Mouse (Mus musculus): ENCODE results near the gene Cdh18.
"Not testable (repeated sequence)": the region's sequence is repeated elsewhere in the genome, so short reads cannot be mapped to it uniquely, and the experiment has no call there.

Gene Cdh18

DNA sequence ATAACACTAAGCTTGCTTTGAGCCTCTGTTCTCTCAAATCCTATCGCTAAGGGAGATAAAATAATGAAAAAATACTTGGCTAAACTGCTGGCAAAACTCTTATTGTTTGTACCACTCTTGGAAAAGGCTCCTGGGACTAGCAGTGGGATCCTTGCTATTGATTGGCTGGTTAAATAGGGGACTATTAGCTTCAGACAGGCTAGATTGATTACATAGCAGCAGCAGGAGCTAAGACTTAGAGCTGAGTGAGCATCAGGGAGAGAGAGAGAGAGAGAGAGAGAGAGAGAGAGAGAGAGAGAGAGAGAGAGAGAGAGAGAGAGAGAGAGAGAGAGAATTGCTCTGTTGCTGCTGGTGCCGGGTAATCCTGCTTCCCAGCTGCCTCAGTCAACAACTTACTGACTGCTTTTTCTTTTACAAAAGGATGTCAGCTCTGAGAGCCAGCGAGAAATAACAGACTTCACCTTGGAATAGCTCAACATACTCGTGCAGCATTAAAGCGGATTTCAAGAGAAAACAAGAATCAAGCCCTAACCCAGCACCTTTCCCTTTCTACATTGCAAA is at the start of gene Cdh18:
Gene Cdh18 (plus strand): TSS at position 312 of the 561 bp plus-strand sequence.
- DNase-seq (ENCODE audit: low spot score in 2 of 2) = no peak

DNA sequence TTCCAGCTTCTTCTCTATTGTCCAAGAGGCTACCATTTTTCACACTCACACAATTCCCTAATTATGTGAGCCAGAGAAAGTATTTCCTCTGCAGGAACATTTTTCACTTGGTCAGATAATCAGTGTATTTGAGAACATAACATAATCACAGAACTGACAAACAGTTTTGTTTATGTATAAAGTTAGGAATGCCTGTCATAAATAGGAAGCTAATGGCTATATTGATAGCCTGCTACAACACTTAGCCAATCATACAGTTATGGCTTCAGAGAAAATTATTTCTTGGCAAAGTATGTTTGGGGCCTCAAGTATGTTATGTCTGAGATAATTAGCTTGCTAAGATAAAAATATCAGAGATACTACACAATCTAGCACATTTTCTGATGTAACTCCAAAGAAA is 37.6 kb upstream of the Cdh18 start:
- no peak for DNase-seq (ENCODE audit: low spot score in 2 of 2)

DNA sequence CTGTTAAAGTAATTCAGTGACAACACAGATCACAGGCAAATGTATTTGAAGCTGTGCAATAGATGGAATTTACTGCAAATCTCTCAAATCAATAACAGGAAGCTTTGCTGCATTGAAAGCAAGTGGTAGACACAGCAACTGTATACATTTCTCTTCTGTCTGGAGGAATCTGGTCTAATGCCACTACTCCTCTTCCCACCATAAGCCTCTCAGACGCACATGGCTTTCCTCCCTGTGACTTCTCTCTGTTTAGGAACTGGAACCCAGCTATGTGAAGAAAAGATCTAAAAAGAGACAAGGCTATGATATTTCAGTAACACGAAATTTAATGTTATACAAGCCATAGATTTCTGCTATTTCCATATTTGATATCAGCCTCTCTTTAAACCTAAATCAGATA is 13.0 kb upstream of the Cdh18 start:
- no peak for DNase-seq (ENCODE audit: low spot score in 2 of 2)

DNA sequence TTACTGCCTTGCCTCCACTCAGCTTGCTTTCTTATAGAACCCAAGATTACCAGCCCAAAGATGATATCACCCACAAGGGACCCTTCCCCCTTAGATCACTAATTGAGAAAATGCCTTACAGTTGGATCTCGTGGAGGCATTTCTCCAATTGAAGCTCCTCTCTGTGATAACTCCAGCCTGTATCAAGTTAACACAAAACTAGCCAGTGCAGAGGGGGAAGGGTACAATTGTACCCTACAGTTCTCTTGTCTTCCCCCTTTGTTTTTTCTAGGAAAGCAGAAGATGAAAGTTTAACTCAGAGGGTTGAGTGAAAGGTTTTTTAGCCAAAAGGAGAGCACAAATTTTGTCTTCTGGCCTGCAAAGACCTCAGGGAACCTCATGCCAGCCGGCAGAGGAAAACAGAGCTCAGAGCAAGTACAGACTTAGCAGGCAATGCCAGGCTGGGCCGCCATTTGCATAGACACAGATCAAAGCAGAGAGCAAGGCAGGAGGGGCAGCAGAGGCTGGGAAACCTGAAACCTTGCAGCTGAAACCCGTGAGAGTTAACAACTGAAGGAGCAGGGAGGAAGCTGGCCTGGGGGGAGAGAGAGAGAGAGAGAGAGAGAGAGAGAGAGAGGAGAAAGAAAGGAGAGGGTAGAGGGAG is 29.3 kb downstream of the Cdh18 start:
- DNase-seq (ENCODE audit: low spot score in 2 of 2) = no peak

DNA sequence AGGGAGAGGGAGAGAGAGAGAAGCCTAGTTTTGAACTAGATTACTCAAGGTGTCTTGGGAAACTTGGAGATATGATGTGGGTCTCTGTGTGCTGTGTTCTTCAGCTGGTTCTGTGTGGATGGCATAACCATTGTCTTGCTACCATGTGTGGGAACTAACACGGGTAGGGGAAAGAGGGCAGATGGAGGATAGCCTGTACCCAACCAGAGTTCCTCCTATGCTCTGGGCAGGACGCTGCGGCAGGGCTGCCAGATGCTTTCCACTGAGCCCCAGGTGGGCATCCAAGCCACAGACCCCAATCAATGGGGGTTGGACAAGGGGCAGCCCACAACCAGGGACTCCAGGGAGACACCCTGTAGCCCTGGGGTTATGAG is 29.8 kb downstream of the Cdh18 start:
- DNase-seq (ENCODE audit: low spot score in 2 of 2) = no peak

DNA sequence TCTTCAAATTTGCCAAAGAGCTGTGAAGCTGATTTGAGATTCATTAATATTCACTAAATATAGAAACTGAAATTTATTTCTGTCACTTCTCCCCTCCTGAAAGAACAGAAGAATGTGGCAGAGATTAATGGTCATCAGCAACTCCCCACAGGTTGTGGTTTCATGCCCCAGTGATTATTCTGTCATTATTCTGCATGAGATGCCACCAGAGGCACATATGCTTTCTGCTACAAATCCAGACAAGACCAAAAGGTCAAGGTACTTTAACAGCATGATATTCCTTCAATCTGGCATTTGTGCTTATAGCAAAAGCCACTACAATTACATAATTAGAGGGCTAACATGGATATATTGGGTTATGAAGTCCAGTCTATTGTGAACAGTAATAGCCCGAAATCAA is 35.8 kb downstream of the Cdh18 start:
- DNase-seq (ENCODE audit: low spot score in 2 of 2) = no peak

DNA sequence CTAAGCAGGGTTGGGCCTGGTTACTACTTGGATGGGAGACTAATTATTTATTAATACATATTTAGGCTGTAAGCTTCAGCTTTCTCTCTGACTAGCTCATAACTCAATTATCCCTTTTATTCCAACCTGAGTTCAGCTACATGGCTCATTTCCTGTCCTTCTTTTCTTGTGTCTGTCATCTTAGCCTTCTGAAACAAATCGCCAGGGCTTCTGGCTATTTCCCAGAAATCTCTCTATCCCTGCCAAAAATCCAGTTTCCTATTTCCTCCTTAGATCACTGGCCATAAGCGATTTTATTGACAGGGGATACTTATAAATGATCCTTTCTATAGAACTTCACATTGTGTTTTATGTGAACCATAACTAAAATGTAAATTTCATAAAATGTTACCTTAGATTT is 167.6 kb downstream of the Cdh18 start:
- no peak for DNase-seq (ENCODE audit: low spot score in 2 of 2)

DNA sequence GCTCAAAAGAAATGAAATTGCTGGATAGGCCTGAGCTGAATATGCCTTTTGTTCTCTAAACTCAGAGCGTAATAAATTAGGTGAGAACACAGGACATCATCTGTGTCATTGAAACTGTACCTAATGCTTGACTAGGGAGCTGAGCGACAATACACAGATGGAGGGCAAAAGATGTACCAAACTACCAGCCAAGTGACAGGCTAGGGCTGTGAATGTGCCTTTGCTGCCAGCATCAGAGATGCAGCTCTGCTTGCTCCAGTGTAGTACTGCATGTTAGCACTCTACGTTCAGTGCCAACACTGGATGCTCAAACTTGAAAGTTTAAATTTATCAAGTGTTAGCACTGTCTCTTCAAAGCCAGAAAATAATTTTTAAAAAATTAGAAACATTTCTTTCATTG is 168.9 kb downstream of the Cdh18 start:
- no peak for DNase-seq (ENCODE audit: low spot score in 2 of 2)

DNA sequence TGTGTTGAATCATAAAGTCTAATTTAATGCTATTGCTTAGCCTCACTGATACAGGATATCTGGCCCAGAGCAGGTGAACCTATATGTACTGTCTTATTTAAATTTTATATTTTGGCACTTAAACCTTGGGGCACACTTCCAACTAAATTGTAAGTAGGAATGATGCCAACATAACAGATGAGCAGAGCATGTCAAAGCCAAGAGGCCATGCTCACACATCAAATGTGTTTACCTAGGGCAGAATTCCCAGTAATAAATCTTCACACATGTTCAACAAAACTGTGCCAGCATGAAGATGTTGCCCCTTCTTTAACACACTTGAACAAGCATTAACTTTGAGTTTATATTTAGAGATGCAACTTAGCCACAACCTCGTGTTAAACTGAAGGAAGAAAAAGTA is 177.8 kb downstream of the Cdh18 start:
- DNase-seq (ENCODE audit: low spot score in 2 of 2) = no peak

DNA sequence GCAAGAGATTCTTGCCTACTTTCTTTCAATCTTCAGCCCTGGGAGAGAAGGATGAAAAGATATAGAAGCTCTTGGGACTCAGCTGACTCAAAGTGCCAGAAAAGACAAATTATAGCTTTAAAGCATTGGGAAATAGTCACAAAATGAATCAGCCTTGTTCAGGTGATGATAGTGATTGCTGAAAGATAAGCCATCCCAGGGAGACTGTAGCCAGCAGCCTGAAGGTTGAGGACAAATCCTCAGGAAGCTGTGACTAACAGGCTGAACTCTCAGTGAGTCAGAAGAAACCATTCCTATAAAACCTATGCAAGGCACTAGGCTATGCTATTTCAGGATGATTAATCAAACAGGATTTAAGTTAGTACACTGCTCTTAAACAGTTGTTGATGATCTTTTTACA is 184.2 kb downstream of the Cdh18 start:
- no peak for DNase-seq (ENCODE audit: low spot score in 2 of 2)

DNA sequence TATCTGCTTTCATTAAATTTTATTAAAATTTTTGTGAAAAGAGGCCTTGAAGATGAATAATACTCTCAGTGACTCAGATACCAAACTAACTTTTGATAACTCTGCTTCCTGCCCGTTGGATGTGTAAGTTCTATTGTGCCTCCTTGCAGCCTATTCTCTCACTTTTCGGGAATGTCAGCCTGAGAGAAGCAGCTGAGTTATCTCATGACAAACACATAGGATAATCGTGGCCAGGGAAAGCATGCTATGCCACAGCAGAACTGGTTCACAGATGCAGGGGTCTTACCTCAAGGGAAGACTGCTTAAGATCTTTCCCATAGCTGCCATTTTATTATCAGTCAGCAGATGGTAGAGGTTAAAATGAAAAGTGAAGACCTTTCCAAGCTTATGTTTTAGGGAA is 187.3 kb downstream of the Cdh18 start:
- no peak for DNase-seq (ENCODE audit: low spot score in 2 of 2)

DNA sequence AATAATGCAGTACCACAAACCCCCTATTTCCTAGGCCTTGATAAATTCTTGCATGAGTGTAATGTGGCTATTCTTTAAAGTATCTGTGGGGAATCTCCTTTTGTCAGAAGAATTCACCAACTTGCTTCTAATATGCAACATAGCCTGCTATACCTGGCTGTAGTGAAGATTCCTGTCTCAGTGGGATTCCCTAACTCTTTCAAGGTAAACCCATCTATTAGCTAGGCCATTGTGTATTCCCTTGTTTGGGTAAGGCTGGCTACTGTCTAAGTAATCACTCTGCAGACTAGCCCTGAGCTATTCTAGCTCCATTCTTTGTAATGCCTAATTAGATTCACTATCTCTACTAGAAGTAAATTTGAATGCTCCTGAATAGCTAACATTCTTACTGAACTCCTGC is 212.4 kb downstream of the Cdh18 start:
- DNase-seq (ENCODE audit: low spot score in 2 of 2) = not testable (repeated sequence)

DNA sequence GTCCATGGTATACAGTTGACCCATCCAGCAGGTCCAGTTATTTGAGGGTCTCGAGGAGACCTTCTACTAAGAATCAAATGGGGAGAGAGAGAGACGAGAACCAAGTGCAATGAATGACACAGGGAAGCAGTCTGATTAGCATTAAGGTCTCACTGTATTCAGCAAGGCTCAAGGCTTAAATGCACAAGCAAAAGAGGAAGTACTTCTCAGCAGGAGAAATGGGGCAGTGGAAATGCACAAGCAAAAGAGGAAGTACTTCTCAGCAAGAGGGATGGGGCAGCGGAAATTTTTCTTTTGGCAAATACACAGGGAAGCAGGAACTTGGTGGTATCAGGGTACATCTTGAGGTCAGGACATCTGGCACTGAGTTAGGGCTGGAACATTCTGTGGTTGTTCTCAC is 217.8 kb downstream of the Cdh18 start:
- not testable (repeated sequence) for DNase-seq (ENCODE audit: low spot score in 2 of 2)

DNA sequence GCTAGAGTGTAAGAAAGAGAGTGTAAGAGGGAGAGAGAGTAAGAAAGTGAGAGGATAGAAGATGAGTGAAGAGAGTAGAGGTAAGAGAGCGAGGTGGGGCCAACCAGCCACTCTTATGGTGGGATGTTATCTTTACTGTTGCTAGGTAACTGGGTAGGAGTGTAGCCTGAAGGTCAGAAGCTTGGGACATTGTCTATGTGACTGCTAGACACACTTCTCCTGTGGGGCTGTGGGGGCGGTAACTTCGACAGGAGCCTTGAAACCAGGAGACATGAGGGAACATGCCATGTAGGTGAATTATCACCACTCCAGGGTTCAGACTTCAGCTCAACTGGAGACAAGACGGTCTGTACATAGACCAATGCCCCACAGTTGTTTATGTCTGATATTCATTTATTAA is 227.5 kb downstream of the Cdh18 start:
- no peak for DNase-seq (ENCODE audit: low spot score in 2 of 2)

DNA sequence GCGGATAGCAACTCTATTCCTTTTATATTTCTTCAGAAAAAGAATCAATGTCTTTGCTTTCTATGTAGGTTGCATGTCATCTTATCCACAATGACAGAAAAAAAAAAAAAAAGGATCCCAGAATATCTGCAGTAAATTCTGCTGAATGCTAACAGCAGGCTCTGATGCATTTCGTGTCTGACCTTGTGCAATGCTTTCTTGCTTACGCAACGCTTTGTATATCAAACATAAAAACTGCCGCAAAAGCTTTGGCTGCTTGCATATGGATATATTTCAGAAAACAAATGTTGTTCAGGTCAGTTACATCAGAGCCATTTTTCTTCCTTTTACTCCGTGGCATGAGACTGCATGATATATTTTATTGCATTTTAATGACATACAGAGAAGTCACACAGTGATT is 240.9 kb downstream of the Cdh18 start:
- no peak for DNase-seq (ENCODE audit: low spot score in 2 of 2)

DNA sequence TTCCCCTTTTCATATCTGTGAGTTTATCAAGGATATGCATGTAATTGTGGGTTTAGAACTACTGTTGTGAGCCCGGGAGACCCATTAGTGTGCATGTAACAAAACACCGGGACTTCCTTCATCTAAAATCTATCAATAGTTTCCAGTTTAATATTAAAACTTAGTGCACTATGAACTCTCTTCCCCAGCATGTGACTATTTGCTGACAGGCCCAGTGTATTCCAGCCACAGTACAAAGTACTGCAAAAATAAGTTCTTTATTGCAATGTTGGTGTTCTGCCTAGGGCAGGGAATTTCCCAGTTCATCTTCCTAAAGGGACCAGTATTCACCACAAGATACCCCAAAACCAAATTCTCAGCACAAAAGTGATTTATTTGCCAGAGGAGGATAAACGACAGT is 243.0 kb downstream of the Cdh18 start:
- no peak for DNase-seq (ENCODE audit: low spot score in 2 of 2)

DNA sequence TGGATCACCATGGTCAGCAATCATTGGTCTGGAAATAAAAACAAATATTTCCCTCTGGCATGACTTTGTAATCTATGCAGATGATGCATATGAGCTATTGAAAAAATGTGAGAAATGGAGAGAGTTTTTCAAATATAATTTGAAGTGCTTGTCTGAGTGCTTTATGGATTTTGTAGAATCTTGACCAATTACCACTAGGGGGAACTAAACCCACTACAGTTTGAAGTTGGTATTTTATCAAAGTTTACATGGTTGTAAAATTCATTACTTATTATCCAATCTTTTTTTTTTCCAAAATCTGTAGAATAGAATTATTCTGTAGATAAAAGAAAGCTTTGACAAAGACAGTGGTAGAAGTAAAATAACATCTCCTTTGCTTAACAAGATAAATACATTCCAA is 284.3 kb downstream of the Cdh18 start:
- DNase-seq (ENCODE audit: low spot score in 2 of 2) = no peak

DNA sequence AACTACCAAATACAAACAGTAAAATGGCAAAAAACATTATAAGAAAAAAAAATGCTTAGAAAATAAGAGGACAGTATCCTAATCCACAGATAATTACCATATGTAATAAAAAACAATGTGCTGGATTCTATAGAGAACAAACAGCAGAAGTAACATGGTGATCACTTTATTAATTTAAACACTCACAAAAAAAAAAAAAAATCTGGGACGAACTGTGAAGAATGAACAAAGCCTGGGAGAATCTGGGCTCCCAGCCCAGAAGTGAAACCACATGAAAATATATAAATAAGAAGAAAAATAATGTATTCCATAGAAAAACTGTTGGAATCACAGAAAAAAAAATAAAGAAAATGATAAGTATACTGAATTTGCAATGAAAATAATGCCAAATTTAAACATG is 288.4 kb downstream of the Cdh18 start:
- DNase-seq (ENCODE audit: low spot score in 2 of 2) = no peak

DNA sequence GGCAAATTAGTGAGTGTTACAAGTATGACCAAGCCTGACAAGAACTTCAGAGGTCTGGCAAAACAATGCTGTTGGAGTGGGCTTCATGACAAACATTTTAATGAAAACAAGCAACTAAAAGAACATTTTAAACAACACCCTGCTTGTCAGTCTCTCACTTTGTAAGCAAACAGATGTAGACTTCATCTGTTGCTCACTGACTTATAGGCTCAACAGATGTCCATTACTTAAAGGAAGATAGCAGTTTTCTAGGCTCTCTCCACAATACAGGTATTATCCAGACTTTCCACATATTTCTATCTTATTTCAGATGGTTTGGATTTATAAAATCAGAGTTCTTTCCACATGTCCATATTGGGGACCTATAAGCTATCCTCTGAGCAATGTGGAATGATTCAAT is 308.9 kb downstream of the Cdh18 start:
- no peak for DNase-seq (ENCODE audit: low spot score in 2 of 2)

DNA sequence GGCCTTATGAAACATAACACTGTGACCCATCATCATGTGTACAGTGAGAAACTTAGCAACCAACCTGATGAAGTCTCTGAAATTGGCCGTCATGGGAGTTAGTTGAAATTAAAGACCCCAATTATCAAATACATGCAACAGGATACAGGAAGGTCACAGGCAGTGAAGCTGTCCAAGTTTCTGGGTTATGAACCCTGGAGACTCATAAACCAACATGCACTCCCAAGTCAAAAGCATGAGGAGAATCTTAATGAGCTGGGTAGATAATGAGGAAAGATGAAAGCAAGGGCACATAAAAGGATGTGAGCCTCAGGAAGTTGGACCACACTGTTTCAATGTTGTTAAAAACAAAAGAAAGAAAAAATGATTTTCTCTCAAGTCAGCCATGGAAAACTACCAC is 321.9 kb downstream of the Cdh18 start:
- no peak for DNase-seq (ENCODE audit: low spot score in 2 of 2)

DNA sequence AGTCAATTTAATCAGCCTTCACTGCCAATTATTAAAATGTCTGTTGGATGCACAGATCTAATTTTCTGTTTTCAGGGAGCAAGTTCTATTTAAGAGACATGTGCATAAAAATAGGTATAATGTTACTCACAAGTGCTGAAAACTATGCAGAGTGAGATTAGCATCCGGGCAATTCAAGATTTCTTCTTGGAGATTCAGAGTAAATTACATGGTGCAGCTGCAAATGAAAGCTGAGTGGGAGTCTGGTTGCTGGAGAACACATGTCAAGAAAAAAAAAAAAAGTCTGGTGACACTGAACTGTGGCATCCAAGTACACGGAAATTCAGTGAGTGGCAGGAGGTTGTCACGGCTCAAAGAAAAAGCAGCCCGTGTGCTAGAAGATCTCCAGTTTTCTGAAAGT is 348.9 kb downstream of the Cdh18 start:
- no peak for DNase-seq (ENCODE audit: low spot score in 2 of 2)

DNA sequence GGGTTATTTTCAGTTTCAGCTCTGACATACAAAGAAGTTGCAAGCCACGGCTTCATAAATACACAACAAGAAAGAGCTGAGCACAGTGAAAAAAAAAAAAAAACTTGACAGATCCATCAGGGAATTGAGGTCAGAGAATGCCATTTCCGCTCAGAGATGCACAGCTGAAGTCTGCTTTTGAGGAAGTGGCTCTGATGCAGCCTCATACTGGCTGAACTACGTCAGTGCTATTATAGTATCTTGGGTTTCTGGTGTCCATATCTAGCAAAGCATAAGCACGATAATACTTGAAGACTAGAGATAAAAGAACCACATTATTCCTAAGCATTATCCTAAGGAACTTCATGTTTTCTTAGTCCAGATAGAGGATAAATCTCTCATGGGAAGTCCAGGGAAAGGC is 349.4 kb downstream of the Cdh18 start:
- no peak for DNase-seq (ENCODE audit: low spot score in 2 of 2)

DNA sequence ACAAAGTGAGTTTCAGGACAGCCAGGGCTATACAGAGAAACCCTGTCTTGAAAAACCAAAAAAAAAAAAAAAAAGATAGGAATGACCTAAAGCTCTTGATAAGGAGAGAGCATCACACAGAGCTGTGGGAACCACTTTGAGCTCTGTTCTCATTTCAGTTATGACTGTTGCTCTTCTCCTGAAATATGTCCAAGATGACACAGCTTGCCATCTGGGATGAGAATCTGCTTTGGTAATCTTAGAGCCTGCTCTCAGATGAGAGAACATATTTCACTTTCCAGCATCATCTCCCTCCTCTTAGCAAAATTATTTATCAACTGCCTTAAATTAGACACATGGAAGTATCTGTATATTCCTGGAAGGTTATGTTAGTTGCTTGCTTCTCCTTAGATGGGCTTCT is 365.6 kb downstream of the Cdh18 start:
- DNase-seq (ENCODE audit: low spot score in 2 of 2) = no peak

DNA sequence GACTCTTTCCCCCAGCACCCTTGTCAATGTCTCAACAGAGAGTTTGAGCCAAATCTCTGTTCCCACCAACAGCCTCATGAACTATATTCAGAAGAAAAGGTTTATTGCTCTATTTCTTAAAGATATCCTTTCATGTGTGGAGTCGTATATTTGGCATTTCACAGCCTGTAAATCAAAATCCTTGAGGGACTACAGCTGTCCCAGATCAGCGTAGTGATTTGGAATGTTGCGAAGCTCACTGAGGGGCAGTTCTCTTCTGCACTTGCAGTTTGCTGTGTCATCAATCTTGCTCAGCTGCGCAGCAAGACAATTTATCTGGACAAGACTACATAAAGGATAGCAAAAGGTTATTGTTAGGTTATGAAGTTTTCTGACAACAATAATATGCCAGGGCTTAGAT is 385.5 kb downstream of the Cdh18 start:
- no peak for DNase-seq (ENCODE audit: low spot score in 2 of 2)
